Mouse (Mus musculus) left cerebral cortex, postnatal 25 days (tissue): ENCODE results near the gene Cdca8. TPM values are rescaled to one million over a fixed set of nuclear protein-coding genes. Genes with fewer than 3 reads are reported as not detected.
A peak's percentile ranks its signal among the peaks of the same experiment; 100 is the strongest.
"Not testable (repeated sequence)": the region's sequence is repeated elsewhere in the genome, so short reads cannot be mapped to it uniquely, and the experiment has no call there.

ENCODE experiments used
- DNase-seq, 2 experiments: peaks; one replicate each; pipeline ENCODE4 v3.0.0; 2022; ENCODE audit warnings: low spot score in 2 of 2, mixed read lengths in 1 of 2
- intact Hi-C: fragments of 180-260 bp; cut with DNase I; formaldehyde crosslinking; loops from one replicate; pipeline ENCODE4 v1.15.1; 2025
- total RNA-seq, 2 experiments: library from RNA; stranded (reverse); gene quantifications; 2 replicates each; pipeline ENCODE4 v1.2.3; 2021

Cdca8 gene
- total RNA-seq = 1 to 10 TPM; 1.2 to 1.6 TPM

DNA sequence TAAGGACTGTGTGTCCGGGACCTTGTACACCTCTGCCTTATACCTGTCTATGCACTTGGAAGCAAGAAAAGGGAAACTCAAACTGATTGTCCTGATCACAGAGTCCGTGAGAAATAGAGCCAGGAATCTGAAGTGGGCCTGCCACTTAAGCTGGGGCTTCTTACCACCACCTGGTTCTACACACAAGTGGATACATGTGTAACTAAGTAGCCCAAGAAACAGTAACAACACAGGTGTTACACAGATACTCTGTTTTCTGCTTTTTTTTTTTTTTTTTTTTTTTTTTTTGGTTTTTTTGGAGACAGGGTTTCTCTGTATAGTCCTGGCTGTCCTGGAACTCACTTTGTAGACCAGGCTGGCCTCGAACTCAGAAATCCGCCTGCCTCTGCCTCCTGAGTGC, at the start of gene Cdca8:
TSS of gene Cdca8 (minus strand) at position 101 of the 400 bp plus-strand sequence.
- intact Hi-C loops = loop anchor here (5.0 kb wide), 1 partner anchor 77 kb away; the partner anchor contains the start of gene Maneal

DNA sequence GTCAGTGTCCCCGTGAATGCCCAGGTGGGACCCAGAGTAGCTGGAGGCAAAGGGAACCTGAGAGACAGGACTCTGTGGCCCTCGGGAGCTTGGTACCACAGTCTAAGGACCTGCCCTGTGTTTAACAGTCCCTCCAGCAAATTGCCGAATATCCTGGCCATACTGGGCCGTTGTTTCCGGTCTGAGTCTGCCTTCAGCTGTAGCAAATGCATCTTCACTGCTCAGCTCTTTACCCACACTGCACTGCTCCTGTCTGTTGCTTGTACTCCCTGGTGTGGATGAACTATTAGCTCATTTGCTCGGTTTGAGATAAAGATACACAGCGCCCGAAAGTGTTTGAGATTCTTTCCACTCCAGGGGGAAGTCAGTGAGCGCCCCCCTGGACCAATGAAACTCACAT, 49.3 kb upstream of the Cdca8 start:
- intact Hi-C loops = no loop called here
- no peak for DNase-seq

More for the DNA sequence above, at the start of gene Cdca8:
- DNase-seq = not testable (repeated sequence)

DNA sequence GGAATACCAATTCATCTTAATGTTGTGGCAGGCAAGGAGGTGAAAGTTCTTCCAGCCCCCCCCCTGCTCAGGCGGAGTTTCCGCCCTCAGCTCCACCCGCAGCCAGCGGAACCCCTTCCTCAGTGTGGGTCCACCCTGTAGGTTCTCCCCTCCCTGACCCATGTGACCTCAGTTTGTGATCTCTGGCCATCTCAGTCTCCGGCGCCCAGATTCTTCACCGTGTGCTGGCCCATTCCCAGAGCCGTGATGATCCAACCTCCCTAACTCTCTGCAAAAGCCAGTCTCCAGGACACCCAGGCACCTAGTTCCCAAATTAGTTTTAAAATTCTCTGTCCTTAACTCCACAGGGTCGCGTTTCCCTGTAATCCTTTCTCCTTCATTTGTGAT, 48.6 kb upstream of the Cdca8 start:
- intact Hi-C loops = no loop called here
- no peak for DNase-seq

DNA sequence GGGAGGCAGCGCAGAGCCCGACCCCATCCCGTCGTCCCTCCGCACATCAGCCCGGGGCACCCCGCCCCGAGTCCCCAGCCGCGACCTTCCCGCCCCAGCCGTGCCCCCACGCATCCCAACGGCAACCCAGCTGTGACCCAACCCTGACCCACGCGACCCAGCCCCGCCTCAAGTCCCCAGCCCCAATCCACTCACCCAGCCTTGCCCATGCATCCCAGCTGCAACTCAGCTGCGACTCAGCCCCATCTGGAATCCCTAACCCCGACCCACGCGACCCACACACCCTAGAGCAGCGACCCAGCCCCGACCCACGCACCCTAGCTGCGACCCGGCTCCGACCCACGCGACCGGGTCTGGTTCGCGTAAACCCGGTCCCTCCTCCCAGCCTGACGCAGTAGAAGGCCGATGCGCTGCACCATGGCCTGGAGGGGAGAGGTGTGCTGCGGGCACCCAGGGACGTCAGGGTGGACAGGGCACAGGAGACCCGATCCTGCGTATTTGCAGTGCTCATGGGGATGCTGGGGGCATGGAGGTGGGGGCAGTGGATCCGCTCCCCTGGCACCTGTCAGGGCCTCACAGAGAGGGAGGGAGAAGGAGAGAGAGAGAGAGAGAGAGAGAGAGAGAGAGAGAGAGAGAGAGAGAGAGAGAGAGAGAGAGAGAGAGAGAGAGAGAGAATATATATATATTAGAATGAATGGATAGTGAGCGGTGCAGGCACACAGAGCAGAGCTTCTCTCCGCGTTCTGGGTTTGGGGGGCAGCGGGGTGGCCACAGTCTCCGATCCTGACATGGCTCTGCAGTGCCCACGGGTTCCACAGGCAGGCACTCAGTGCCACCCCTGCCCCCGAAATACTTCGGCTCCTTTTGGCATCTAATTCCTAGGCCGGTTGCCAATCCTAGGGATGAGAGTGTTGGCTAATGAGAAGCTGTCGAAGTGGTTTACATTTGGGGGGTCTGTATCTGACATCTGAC, 47.9 kb upstream of the Cdca8 start:
- intact Hi-C loops = no loop called here
- no peak for DNase-seq

DNA sequence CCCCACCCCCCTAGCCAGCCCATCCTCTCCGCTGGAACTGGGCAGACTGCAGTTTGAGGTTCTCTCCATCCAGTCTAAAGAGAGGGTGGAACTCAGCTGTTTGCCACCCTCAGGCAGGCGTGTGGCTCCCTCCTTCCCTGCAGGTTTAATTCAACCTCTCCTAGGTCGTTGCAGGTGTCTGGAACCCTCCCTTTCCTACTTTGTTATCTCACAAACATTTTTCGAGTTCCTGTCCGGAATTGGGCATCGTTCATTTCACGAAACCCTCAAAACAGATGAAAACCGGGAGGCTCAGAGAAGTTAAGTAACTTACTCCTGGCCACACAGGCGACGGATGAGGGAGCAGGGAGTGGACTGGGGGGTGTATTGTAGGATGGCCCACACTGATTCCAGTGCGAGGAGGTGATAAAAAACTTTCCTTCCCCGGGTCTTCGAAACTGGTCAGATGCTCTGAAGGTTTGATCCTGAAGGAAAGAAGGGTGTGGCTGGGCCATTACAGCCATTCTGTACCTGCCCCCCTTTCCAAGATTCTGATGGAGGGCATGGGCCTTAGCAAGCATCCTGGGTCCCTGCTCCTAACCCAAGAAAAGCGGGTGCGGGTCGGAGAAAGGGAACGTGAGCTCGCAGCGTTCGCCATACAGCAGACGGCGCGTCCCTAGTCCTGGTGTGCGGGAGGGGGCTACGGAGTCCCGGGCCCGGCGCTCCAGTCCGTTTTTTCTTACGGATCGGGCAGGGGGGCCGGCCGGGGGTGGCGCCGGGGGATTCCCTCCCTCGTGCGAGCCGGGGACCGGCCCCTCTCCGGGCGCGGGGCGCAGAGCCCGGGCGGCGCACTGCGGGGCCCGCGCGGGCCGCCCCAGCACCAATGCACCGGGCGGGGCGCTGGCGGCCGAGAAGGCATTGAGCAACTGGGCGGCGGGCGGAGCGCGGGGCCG, 46.8 kb upstream of the Cdca8 start, which contains the start of gene Rspo1:
TSS of gene Rspo1 (plus strand) at position 760 of the 932 bp plus-strand sequence.
- DNase-seq = no peak
- intact Hi-C loops = loop anchor here (2.0 kb wide), 1 partner anchor 35 kb away; no protein-coding TSS in a partner anchor

DNA sequence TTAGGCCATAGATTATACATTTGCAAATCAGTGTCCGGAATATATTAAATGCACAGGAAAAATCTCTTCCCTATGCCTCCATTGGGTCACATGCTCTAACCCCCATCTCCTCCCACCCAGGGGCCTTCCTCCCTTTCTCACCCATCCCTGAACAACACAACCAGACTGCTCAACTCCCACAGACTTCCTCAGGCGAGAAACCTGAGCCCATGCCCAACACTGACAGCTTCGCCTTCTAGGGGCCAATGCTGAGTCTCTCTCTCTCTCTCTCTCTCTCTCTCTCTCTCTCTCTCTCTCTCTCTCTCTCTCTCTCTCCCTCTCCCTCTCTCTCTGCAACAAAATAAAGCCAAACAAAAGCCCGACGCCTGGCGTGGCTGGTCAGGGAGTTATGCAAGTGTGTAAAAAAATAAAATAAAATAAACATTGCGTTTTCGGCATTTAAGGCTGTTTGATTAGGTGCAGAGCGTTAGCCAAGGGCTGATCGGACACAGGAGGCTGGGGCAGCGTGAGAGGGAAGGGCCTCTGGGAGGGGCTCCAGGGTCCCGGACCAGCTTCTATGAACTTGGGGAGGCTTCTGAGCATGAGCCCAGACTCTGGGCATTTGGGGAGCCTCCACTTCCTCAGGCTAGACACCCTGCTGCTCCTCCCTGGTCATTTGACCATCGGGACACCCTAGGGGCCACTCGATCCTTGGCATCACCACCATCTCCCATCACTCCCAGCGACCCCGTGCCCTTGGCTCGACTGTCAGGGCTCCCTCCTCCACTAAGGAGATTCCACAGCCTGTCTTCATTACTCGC, 46.0 kb upstream of the Cdca8 start:
- DNase-seq = peak in 1 of 2 experiments; percentile 69
- intact Hi-C loops = loop anchor here (2.0 kb wide), 1 partner anchor 36 kb away; no protein-coding TSS in a partner anchor

DNA sequence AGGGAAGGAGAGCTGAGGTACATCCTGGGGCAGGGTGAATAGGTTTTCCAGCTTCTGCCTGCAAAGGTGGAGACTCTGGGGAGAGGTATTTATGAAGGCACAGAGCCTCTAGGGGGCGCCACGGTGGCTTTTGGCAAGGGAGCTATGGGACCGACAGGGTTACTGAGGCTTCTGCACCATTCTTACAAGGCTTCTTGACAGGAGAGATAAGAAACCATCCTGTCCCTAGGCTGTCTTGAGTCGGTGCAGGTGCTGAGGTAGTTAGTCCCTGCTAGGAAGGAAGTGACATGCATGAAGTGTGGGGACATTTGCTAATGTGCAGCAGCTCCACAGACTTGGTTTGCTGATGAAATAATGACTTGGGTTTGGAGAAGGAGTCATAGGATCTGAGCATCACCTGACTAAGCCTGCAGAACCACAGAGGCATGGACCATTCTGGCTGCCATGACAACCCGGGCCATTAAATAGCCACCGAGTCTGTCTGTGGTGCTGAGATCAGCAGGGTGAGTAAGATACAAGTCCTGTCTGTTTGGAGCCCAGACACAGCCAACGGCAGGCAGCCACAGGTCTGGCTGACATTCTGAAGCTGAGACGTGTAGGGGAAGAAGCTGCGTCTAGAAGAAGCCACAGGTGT, 44.9 kb upstream of the Cdca8 start:
- intact Hi-C loops = loop anchor here (2.0 kb wide), 1 partner anchor 37 kb away; no protein-coding TSS in a partner anchor
- no peak for DNase-seq

DNA sequence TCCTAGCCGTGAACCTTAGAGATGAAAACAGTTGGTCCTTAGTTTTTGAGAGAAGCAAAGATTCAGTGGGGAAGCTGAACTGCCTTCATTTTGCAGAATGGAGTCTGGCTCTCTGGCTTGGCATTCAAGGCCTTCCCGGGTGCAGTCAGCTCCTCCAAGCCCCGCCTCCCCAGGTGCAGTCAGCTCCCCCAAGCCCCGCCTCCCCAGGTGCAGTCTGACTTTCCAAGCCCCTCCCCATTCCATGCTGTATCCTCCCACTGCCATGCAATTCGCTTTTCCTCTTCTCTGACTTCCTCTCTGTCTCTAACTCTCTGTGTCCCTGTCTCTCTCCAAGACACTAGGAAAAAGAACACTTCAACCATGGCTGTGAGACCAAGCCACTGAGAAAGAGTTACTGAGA, 39.1 kb upstream of the Cdca8 start:
- intact Hi-C loops = no loop called here
- DNase-seq = no peak

DNA sequence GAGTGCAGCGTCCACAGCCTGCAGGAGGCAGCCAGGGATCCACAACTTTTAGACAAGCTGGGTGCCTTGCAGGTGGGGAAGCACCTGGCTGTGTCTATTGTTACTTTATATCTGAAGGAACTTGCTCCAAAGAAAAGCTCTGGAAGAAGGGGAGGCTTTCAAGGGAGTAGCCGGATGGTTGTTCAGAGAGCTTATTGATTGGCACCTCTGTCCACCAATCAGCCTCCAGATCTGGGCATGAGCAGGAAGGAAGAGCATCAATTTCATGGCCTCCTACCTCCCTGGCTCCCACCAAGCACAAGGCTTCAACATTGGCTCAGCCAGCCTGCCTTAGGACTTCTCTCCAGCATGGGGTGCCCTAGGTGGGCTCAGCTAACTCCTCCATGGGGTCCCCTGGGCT, 34.2 kb upstream of the Cdca8 start:
- DNase-seq = no peak
- intact Hi-C loops = no loop called here

DNA sequence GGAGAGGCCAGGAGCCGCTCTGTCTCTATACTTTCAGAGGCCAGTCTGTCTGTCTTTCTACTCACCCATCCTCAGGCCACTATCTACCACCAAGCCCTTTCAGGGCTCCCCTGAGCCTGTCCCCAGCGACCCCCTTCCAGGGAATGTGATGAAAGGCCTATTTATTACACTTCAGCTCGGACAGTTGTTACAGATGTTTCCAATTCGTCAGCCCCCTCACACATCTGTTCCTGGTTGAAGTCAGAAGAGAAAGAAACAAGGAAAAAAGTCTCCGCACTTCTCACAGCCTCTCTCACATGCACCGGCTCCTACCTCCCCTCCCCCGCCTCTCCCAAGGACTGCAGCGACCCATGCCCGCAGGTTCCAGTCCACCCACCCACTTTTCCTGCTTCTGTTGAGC, 33.2 kb upstream of the Cdca8 start:
- intact Hi-C loops = no loop called here
- DNase-seq = no peak

DNA sequence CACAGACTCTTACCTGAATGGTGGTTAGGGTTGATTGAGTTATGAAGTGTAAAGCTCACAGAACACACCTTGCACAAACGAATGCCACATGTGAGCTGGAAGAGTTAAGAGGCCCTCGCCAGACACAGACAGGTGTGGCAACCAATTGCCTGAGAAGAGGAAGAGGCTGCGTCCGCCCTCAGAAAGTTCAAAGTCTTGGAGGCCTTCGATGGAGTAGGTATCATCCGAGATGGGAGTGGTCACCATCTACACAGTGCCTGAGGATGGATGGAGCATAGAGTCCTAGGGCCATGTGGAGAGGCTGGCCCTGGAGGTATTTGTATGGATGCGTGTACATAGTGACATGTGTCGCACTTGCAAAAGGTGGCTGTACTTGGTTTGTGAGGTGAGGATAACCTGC, 32.0 kb upstream of the Cdca8 start:
- no peak for DNase-seq
- intact Hi-C loops = no loop called here

DNA sequence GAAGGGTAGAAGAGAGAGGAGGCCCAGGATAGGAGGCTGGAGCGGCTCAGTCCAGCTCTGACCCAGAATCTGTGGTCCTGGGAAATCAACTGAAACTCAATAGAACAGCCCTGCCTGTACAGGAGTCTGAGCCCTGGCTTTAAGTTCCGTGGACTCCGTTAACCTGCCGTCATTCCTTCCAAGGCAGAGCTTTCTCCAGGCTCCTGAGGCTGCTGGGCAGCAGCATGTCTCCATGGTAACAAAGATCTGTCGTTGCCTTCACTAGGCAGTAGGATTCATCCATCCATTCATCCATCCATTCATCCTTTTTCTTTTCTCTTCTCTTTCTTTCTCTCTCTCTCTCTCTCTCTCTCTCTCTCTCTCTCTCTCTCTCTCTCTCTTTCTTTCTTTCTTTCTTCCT, 31.6 kb upstream of the Cdca8 start:
- no peak for DNase-seq
- intact Hi-C loops = no loop called here

DNA sequence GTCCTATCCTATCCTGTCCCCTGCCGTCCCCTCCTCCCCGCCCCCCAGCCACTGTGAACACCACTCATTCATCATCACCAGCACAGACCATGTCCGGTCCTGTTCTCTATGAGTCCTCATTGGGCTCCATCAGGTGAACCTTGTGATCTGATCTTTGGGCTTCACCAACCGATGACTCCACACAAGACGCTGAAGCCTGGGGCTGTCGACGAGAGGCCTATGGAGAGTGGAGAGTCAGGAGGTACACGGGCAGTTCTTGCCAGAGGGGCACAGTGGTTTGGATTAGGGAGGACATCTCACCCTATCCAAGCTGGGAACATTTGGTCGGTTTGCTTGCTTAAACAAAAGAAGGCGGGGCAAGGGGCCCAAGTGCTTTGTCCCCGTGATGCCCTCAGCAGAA, 31.1 kb upstream of the Cdca8 start:
- intact Hi-C loops = no loop called here
- DNase-seq = no peak

DNA sequence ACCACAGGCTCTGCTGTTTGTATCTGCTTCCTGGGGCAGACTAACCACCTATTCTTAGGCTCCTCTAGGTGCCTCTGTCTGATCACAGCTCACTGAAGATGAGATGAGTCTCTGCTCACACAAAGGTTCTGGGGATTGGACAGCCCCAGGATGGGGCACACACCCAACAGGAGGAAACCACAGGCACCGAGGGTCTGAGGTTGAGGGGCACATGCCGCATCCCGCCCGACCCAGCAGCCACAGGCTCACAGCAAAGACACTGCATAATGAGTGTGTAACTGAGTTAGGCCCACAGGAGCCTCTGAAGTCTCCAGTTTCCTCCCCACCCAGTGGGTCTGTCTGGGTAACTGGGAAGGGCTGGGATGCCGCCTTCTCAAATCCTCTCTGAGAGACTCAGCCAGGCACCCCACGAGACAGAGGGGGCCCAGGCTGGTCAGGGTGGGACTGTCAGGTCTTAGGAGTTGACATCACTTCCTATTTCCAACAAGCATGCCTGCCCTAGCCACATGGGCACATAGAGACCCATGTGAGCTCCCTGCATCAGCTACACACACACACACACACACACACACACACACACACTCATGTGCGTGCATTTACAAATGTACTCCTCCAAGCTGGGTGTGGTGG, 30.2 kb upstream of the Cdca8 start:
- DNase-seq = no peak
- intact Hi-C loops = no loop called here

DNA sequence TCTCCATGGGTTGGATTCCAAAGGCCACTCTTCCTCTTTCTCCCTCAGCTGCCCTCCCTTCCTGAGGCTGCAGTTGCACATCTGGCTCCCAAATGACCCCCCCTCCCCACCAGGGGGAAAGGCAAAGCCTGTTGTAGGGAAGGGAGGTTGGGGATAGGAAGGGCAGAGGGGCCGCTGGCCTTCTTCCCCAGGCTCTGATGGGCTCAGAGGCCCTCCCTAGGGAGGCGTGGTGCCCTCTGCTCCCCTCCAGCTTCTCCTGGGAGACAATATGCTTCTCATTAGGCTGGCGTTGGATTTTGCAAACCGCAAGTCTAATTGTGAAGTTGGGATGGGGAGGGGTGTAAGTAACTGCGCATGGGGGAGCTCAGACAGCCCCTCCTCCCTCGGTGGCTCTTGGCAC, 29.6 kb upstream of the Cdca8 start:
- no peak for DNase-seq
- intact Hi-C loops = no loop called here

DNA sequence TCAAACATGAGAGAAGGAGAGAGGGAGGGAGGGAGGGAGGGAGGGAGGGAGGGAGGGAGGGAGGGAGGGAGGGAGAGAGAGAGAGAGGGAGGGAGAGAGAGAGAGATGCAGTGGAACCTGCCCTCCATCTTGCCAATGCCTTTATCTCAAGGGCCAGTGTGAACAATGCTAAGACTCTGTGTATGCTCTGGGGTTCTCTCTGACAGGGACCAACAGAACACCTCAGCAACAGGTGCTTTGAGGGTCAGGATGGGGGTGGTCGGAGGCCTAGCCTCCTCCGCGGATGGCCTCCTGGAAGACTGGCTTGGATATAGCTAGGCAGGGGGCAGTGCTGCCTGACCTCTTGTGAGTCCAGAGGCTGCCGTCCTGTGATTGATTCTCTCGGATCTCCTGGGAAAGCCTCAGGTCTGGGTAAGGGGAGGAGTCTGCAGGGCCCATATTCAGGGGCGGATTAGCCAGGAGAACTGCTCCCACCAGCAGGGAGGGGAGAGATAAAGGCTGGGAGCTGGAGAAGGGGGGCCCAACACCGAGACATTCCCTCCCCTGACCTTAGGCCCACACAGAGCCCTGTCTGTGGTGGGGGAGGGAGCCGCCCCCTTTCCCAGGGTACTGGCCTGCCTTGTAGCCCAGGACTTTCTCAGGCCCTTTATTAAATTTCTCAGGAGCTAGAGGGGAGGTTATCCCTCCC, 25.9 kb upstream of the Cdca8 start:
- DNase-seq = no peak
- intact Hi-C loops = no loop called here

DNA sequence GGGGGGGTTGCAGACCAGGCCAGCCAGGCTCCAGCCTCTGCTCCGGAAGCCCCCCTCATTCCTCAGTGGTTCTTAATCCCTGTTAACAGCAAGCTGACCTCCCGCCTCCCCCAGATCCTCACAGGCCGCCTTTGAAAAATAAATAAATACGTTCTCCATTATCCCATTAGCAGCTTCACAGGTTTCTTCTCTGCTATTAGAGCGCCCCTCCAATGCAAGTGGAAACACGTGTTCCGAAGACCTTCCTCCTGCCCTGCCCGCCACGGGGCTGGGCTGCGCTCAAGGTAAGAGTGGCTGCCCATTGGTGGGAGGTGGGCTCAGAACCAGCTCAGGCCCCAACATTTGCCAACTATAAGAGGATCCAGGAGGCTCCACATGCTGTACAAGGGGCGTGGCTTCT, 23.5 kb upstream of the Cdca8 start:
- no peak for DNase-seq
- intact Hi-C loops = no loop called here

DNA sequence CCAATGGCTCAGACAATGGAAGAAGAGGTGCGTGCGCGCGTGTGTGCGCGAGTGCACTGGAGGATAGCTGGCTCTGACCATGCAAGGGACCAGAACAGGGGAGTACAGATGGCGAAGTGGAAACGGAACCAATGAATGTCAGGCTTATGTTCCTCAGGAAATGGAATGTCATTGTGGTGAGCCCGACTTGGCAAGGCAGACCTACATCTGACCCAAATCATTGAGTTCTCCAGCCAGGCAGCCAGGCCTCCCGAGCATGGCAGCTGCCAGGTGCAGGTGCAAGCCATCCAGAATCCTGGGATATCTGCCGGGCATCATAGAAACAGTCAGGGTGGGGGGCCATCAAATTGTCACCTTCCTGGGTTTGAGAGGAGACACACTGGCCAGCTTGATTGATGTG, 21.8 kb upstream of the Cdca8 start:
- intact Hi-C loops = no loop called here

More for the DNA sequence above, 21.8 kb upstream of the Cdca8 start:
- no peak for DNase-seq
